ENCODE assay signal across 18 mouse cellular contexts in genomic region chr11:76083941-76084367, GRCm38 (mm10). TPM values are rescaled to one million over a fixed set of nuclear protein-coding genes. Genes with fewer than 3 reads are reported as not detected.
DNase-seq lines count a peak whose midpoint lies in the region.
"Had no signal": no experiment of that assay in that cellular context is flagged by ENCODE, and none has a peak within 500 bp of the region (broad histone marks: within the 10 kb centered on the region; RNA-seq: fewer than 3 reads in every experiment).

No protein-coding gene starts in this region.

- WGBS in limb, embryonic 10.5 days, result 21% methylated on average over 3 of the region's 3 CpGs

- H3K4me3 ChIP-seq in limb, embryonic 10.5 days, result no peak overlapping the region
- H3K4me3 ChIP-seq: embryonic facial prominence, embryonic 13.5 days; limb, embryonic 13.5 days; midbrain, embryonic 13.5 days had no signal

- H3K36me3 ChIP-seq in limb, embryonic 10.5 days, result peaks cover 37% of the 10 kb centered on the region

- H3K27ac ChIP-seq in limb, embryonic 10.5 days, result peak overlapping the region; percentile 32
- H3K27ac ChIP-seq: embryonic facial prominence, embryonic 13.5 days; limb, embryonic 13.5 days; liver, embryonic 14.5 days; midbrain, embryonic 13.5 days had no signal

- peak; percentile 53 for DNase-seq in thymus, postnatal 0 days (ENCODE audit: low spot score)
- no peak for DNase-seq in thymus, postnatal 14 days
- DNase-seq in embryo, embryonic 11 days, result peak; percentile 70
- DNase-seq in limb, embryonic 10.5 days (ENCODE audit: low spot score), result peak; percentile 70
- no peak for DNase-seq in heart, adult 8-10 months (ENCODE audit: low spot score)
- no peak for DNase-seq in heart, postnatal 14 days
- DNase-seq in urinary bladder, postnatal 10 days (ENCODE audit: low spot score), result no peak
- DNase-seq: adrenal gland, postnatal 10 days; cerebellum, adult 18-20 months; cerebellum, postnatal 25 days; kidney, adult 8-10 months; kidney, postnatal 14 days; right cerebral cortex, postnatal 14 days; spleen, adult 18-20 months had no signal

- H3K27me3 ChIP-seq in limb, embryonic 10.5 days (ENCODE audit: low read depth, poor library complexity, severe bottlenecking), result no peaks in the 10 kb centered on the region
- H3K27me3 ChIP-seq: embryonic facial prominence, embryonic 13.5 days; limb, embryonic 13.5 days; midbrain, embryonic 13.5 days had no signal

- no peaks in the 10 kb centered on the region for H3K9me3 ChIP-seq in limb, embryonic 10.5 days (replicated peaks)
- H3K9me3 ChIP-seq: embryonic facial prominence, embryonic 13.5 days; limb, embryonic 13.5 days; midbrain, embryonic 13.5 days had no signal

- H3K4me1 ChIP-seq in limb, embryonic 10.5 days, result peaks cover 49% of the 10 kb centered on the region
- H3K4me1 ChIP-seq: midbrain, embryonic 13.5 days had no signal

- intact Hi-C loops in heart, postnatal 14 days (cut with DNase I), result loop anchor here (5.0 kb wide), 2 partner anchors 48 to 57 kb away; partner anchors contain the start of gene Rflnb

RNA-seq across cellular contexts. Expression of gene Rflnb, which starts 56.4 kb away (rescaled TPM):
- 10.6 and 13.2 TPM in 2 replicates for polyA plus RNA-seq in thymus, postnatal 0 days (2015; fragmentation: Nextera tagmentation; extraction: Ambion mirVana)
- 25.6 and 35.4 TPM in 2 replicates for polyA plus RNA-seq in limb, embryonic 10.5 days (2016; fragmentation: Nextera tagmentation; extraction: Ambion mirVana)
- total RNA-seq in heart, adult 8-10 months (2022), result 10 to 100 TPM; 21.5 to 40.9 (median 26.7) TPM
- total RNA-seq in heart, postnatal 14 days (2021), result 10 to 100 TPM; 61.0 to 62.9 TPM

Comparison
In these comparisons a context has a peak if more than half of its experiments do, and no peak if none do; other contexts are left out.
1. DNase-seq: peak in thymus, postnatal 0 days (single experiment), embryo, embryonic 11 days (single experiment) and limb, embryonic 10.5 days (single experiment); none in thymus, postnatal 14 days (single experiment), heart, adult 8-10 months (single experiment), heart, postnatal 14 days (0 of 2) and urinary bladder, postnatal 10 days (single experiment).